Mouse (Mus musculus) stomach, postnatal 0 days (tissue): ENCODE data around the gene Cnr1. TPM values are rescaled to one million over a fixed set of nuclear protein-coding genes. Genes with fewer than 3 reads are reported as not detected.

Source experiments
- ATAC-seq: fragments of 200-750 bp; cut with Nextera tagmentation; 2 replicates; pipeline ENCODE4 v1.8.0; 2017; ENCODE audit not compliant: low FRiP score, low TSS enrichment
- DNase-seq: peaks from one replicate; pipeline ENCODE4 v3.0.0-alpha.2; 2016; ENCODE audit warnings: low spot score
- H3K27ac ChIP-seq: fragments of 300-500 bp; sonication (generic); replicated peaks from 2 replicates; pipeline ENCODE4 v1.5.1; 2014; ENCODE audit warnings: mild to moderate bottlenecking, control low read depth
- H3K27me3 ChIP-seq: fragments of 300-500 bp; sonication (generic); 2 replicates; pipeline ENCODE4 v1.6.1; 2014; ENCODE audit warnings: low read length; ENCODE audit not compliant: control insufficient read depth, insufficient read depth
- H3K36me3 ChIP-seq: fragments of 300-500 bp; sonication (generic); 2 replicates; pipeline ENCODE4 v1.6.1; 2014; ENCODE audit warnings: low read length, mixed read lengths; ENCODE audit not compliant: control insufficient read depth, insufficient read depth
- H3K4me1 ChIP-seq: fragments of 300-500 bp; sonication (generic); replicated peaks from 2 replicates; pipeline ENCODE4 v1.6.1; 2014; ENCODE audit warnings: antibody characterized with exemption; ENCODE audit not compliant: control insufficient read depth, insufficient read depth
- H3K4me2 ChIP-seq: fragments of 300-500 bp; sonication (generic); replicated peaks from 2 replicates; pipeline ENCODE4 v1.6.1; 2014; ENCODE audit warnings: low read depth, mild to moderate bottlenecking, control low read depth, moderate library complexity
- H3K4me3 ChIP-seq: fragments of 300-500 bp; sonication (generic); 2 replicates; pipeline ENCODE4 v1.5.1; 2014; ENCODE audit warnings: low read depth, low read length, control low read depth
- H3K9ac ChIP-seq: fragments of 300-500 bp; sonication (generic); 2 replicates; pipeline ENCODE4 v1.6.1; 2014; ENCODE audit warnings: mild to moderate bottlenecking, low read length, control low read depth, mixed read lengths
- H3K9me3 ChIP-seq: fragments of 300-500 bp; sonication (generic); 2 replicates; pipeline ENCODE4 v1.6.1; 2016; ENCODE audit warnings: low read length; ENCODE audit not compliant: control insufficient read depth
- CTCF ChIP-seq: IDR thresholded peaks from 2 replicates; pipeline ENCODE4 v1.5.1; 2016; ENCODE audit warnings: antibody characterized with exemption, low read depth, mild to moderate bottlenecking, moderate library complexity
- EP300 ChIP-seq: optimal IDR thresholded peaks from 2 replicates; pipeline ENCODE3; 2016; ENCODE audit warnings: antibody characterized with exemption
- WGBS: fragments of 180-500 bp; shearing (Covaris S2); extraction: QIAGEN DNeasy Blood & Tissue Kit; methylation state at CpG from one replicate; pipeline ENCODE4 v1.1.7; 2014; 5-methylcytosine and 5-hydroxymethylcytosine counted together
- polyA plus RNA-seq: library from polyadenylated mRNA; unstranded; fragments of >200 nt; fragmentation: Nextera tagmentation; extraction: Ambion mirVana; gene quantifications from 2 replicates; pipeline ENCODE4 v1.2.1, GENCODE M21; 2015

The Cnr1 gene
- polyA plus RNA-seq, 1 experiment from 2014 or later, result 0.86 TPM

DNA sequence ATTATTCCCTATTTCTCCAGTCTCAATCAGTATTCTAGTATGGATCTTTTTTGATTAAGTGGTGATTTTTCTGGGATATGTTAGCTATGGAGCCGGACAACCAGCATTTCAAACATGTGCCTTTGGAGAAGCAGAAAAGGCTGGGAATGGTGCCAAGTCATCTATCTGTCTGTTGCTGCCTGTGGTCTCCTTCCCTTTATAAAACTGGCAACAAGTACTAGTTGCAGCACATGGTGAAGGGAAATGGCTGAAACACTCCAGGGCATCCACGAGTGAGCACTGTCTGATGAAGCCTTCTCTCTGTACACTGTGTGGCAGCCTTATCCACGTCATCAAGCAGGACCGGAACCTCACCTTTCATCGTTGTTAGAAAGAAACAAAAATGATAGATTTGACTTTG, 8.7 kb upstream of the Cnr1 start:
- Histone ChIP-seq H3K27me3 (no peaks in the 10 kb centered on the region), H3K4me2 (no peak overlapping the region), H3K9me3 (no peaks in the 10 kb centered on the region), H3K36me3 (no peaks in the 10 kb centered on the region), H3K4me3 (no peak overlapping the region), H3K4me1 (no peaks in the 10 kb centered on the region), H3K9ac (no peak overlapping the region), H3K27ac (no peak overlapping the region)
- WGBS, result 53% methylated on average over 5 of the region's 5 CpGs
- no peak for ATAC-seq
- TF ChIP-seq EP300, result no peak
- no peak for DNase-seq

DNA sequence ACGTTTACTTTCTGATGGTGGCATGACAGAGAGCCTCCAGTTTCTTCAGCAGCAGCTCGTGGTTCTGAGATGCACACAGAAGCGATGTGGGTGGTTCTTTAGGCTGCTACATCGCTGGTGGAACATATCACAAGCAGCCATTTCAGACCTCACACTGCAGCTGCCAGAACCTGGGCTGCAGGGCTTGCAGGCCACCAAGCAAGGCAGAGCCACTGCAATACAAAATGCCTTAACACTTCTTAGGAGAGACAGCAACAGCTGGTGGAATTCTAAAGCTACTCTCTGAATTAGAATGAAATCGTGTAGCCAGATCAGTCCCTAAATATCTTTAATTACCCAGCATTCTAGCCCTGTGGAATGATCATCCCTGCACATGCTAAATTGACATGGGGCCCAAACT, 3.6 kb upstream of the Cnr1 start:
- ATAC-seq (no peak), DNase-seq (no peak)
- no peak for TF ChIP-seq EP300
- no peak for TF ChIP-seq CTCF
- Histone ChIP-seq H3K4me1 (no peaks in the 10 kb centered on the region), H3K4me2 (no peak overlapping the region), H3K9ac (no peak overlapping the region), H3K27ac (no peak overlapping the region), H3K9me3 (no peaks in the 10 kb centered on the region), H3K36me3 (no peaks in the 10 kb centered on the region), H3K4me3 (no peak overlapping the region), H3K27me3 (peaks cover 2% of the 10 kb centered on the region; the same call in 1 of the 2 replicates)
- WGBS, result 42% methylated on average over 5 of the region's 5 CpGs

DNA sequence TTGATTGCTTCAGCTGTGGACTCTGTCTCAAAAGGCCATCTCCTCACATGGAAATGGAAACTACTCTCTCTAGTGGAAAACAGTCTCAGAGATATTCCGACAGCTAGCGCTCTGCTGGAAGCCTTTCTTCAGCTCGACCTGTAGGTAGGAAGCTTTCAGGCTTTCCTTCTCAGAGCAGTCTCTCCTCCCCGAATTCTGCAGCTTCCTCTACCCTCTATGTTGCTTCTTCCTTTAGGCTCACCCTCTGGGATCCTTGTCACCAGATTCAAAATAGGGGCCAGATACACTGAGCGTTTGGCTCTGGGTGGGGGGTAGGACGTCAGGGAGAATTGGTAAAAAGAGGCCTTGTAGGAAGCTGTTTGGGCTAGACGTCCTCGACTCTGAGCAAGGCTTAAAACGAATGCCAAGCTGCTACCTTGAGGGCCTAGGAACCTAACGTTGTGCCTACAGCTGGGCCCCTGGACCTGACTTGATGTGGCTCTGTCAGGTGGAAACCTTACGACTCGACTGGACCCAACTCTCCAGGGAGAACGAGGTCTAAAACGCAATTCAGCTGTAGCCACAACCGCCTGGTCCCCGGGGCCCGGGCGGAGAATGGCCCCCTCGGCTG, 1.1 kb upstream of the Cnr1 start:
- no peak overlapping the region for H3K9ac ChIP-seq
- DNase-seq, result no peak
- TF ChIP-seq CTCF (no peak), EP300 (no peak)
- 15% methylated on average over 19 of the region's 19 CpGs for WGBS
- peak overlapping the region; percentile 91 for H3K4me2 ChIP-seq
- no peaks in the 10 kb centered on the region for H3K9me3 ChIP-seq
- H3K27me3 ChIP-seq, result peaks cover 2% of the 10 kb centered on the region; the same call in 1 of the 2 replicates
- H3K27ac ChIP-seq, result no peak overlapping the region
- H3K4me1 ChIP-seq, result no peaks in the 10 kb centered on the region
- no peak for ATAC-seq
- peak overlapping the region; percentile 56 for H3K4me3 ChIP-seq
- H3K36me3 ChIP-seq, result no peaks in the 10 kb centered on the region

GRCm38 (mm10) chr4:33923761-33924233, 596 bp upstream of the Cnr1 start:
- H3K27me3 ChIP-seq, result peaks cover 2% of the 10 kb centered on the region; the same call in 1 of the 2 replicates
- ATAC-seq, result no peak; the same call in 1 of the 2 replicates
- no peak overlapping the region for H3K27ac ChIP-seq
- peak overlapping the region; percentile 56 for H3K4me3 ChIP-seq
- H3K36me3 ChIP-seq, result no peaks in the 10 kb centered on the region
- no peaks in the 10 kb centered on the region for H3K4me1 ChIP-seq
- peak; percentile 27 for DNase-seq
- peak overlapping the region; percentile 59 for H3K9ac ChIP-seq
- 2% methylated on average over 42 of the region's 55 CpGs for WGBS
- TF ChIP-seq EP300, result no peak
- peak overlapping the region; percentile 91 for H3K4me2 ChIP-seq
- H3K9me3 ChIP-seq, result no peaks in the 10 kb centered on the region

GRCm38 (mm10) chr4:33924889-33925245, 474 bp downstream of the Cnr1 start:
- Histone ChIP-seq H3K4me2 (peak overlapping the region; percentile 91), H3K36me3 (no peaks in the 10 kb centered on the region), H3K9ac (peak overlapping the region; percentile 59), H3K9me3 (no peaks in the 10 kb centered on the region), H3K4me1 (no peaks in the 10 kb centered on the region), H3K4me3 (peak overlapping the region; percentile 56), H3K27ac (no peak overlapping the region), H3K27me3 (peaks cover 2% of the 10 kb centered on the region; the same call in 1 of the 2 replicates)
- no peak for TF ChIP-seq CTCF
- no peak for TF ChIP-seq EP300
- DNase-seq (no peak), ATAC-seq (no peak)
- WGBS, result 1% methylated on average over 11 of the region's 24 CpGs

DNA sequence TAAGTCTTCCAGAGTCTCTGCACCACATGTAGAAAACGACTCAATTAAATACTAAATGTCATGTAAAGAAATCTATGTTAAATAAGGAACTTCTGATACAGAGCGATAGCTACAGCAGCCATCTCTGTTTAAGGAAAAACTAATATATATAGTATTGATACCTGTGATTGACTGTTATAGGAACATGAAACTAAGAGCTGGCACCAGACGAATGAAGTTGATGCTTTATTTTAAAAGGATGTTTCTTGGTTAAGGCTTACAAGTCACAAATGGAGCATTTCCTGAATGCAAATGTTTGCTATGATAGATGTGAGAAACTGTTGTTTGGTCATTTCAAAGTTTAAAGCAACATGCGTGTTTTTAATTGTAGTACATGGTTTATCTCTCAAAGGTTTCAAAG, 1.1 kb downstream of the Cnr1 start:
- Histone ChIP-seq H3K36me3 (no peaks in the 10 kb centered on the region), H3K4me1 (no peaks in the 10 kb centered on the region), H3K27me3 (peaks cover 2% of the 10 kb centered on the region; the same call in 1 of the 2 replicates), H3K4me3 (no peak overlapping the region), H3K9ac (no peak overlapping the region), H3K27ac (no peak overlapping the region), H3K4me2 (no peak overlapping the region; the same call in 1 of the 2 replicates), H3K9me3 (no peaks in the 10 kb centered on the region)
- WGBS, result 50% methylated on average over 4 of the region's 4 CpGs
- no peak for ATAC-seq
- TF ChIP-seq CTCF (no peak), EP300 (no peak)
- DNase-seq, result no peak
